Mouse (Mus musculus): Measurements from ENCODE around the gene Ythdf1.

- TF ChIP-seq POLR2A (IDR thresholded peaks at IDR 0.05; ENCODE audit: insufficient read depth, low read depth, low read length) (no peak), CTCF (IDR thresholded peaks at IDR 0.05; ENCODE audit: insufficient read depth, low read depth, low read length) (no peak)
Measured at GRCm38 (mm10) chr2:180959605-180960004, 38.9 kb upstream of the Ythdf1 start.

All from olfactory bulb, adult 2 months (tissue).